Mouse (Mus musculus) kidney, embryonic 14.5 days (tissue): ENCODE results near the gene Gm21762. TPM values are rescaled to one million over a fixed set of nuclear protein-coding genes. Genes with fewer than 3 reads are reported as not detected.
"Not testable (repeated sequence)": the region's sequence is repeated elsewhere in the genome, so short reads cannot be mapped to it uniquely, and the experiment has no call there.

Experiments
- ATAC-seq: fragments of 200-750 bp; cut with Nextera tagmentation; 2 replicates; pipeline ENCODE4 v1.8.0; 2017; ENCODE audit warnings: moderate number of reproducible peaks, mild to moderate bottlenecking, moderate TSS enrichment, moderate library complexity; ENCODE audit not compliant: low FRiP score, low TSS enrichment
- H3K27ac ChIP-seq: fragments of 300-500 bp; sonication (generic); 2 replicates; pipeline ENCODE4 v1.5.1; 2014; ENCODE audit warnings: low read depth, mild to moderate bottlenecking, low read length, moderate library complexity, mixed read lengths
- H3K27me3 ChIP-seq: fragments of 300-500 bp; sonication (generic); 2 replicates; pipeline ENCODE4 v1.6.1; 2014; ENCODE audit warnings: mild to moderate bottlenecking, low read length; ENCODE audit not compliant: control insufficient read depth, insufficient read depth
- H3K36me3 ChIP-seq: fragments of 300-500 bp; sonication (generic); 2 replicates; pipeline ENCODE4 v1.6.1; 2014; ENCODE audit warnings: low read length, mixed read lengths; ENCODE audit not compliant: control insufficient read depth, insufficient read depth
- H3K4me1 ChIP-seq: fragments of 300-500 bp; sonication (generic); 2 replicates; pipeline ENCODE4 v1.6.1; 2014; ENCODE audit warnings: low read length, mixed read lengths; ENCODE audit not compliant: control insufficient read depth, insufficient read depth
- H3K4me2 ChIP-seq: fragments of 300-500 bp; sonication (generic); replicated peaks from 2 replicates; pipeline ENCODE4 v1.6.1; 2014; ENCODE audit warnings: low read depth, mild to moderate bottlenecking, low read length
- H3K4me3 ChIP-seq: fragments of 300-500 bp; sonication (generic); 2 replicates; pipeline ENCODE4 v1.5.1; 2014; ENCODE audit warnings: mild to moderate bottlenecking, low read length
- H3K9ac ChIP-seq: fragments of 300-500 bp; sonication (generic); 2 replicates; pipeline ENCODE4 v1.6.1; 2014; ENCODE audit warnings: low read depth, mild to moderate bottlenecking, low read length, moderate library complexity
- H3K9me3 ChIP-seq: fragments of 300-500 bp; sonication (generic); 2 replicates; pipeline ENCODE4 v1.6.1; 2016; ENCODE audit warnings: low read length; ENCODE audit not compliant: control insufficient read depth
- WGBS: fragments of 180-500 bp; shearing (Covaris S2); extraction: QIAGEN DNeasy Blood & Tissue Kit; methylation state at CpG from one replicate; pipeline ENCODE4 v1.1.7; 2014; 5-methylcytosine and 5-hydroxymethylcytosine counted together
- polyA plus RNA-seq: library from polyadenylated mRNA; unstranded; fragments of >200 nt; fragmentation: Nextera tagmentation; extraction: Ambion mirVana; gene quantifications from 2 replicates; pipeline ENCODE4 v1.2.1, GENCODE M21; 2014

Gm21762 gene
- polyA plus RNA-seq, 1 experiment from 2014 or later = not detected

DNA sequence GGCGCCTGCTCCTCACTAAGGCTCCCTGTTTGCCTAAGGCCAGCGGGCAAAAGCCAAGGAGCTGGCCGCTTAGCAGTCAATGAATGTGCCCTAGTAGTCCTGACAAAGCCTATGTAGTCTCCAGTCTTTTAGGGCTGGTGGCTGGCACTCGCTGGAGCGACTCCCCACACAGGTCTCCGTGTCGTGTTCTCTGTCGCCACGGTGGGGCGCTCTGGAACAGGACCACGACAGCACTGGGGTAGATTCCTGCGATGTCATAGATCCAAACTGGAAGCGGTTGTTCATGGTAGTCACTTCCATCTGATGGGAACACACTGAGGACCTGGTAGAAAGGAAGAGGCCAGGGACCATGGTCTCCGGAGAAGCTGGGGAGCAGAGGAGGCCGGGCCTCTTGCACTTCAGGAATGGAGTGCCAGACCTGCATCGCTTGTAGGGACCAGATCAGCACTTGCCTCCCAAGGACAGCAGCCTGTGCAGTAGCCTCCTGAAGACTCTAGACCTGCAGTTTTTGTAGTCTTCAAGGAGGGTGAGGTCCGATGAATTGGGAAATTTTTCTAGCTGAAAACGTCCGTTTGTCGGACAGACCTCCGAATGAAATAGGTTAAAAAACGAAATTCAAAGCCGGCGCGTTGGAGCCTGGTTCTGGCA lies 7.4 kb upstream of the Gm21762 start:
- 95% methylated on average over 16 of the region's 25 CpGs for WGBS
- not testable (repeated sequence) for H3K36me3 ChIP-seq, H3K4me3 ChIP-seq, H3K4me1 ChIP-seq, H3K9ac ChIP-seq, H3K4me2 ChIP-seq, H3K27ac ChIP-seq, H3K27me3 ChIP-seq, H3K9me3 ChIP-seq, ATAC-seq

DNA sequence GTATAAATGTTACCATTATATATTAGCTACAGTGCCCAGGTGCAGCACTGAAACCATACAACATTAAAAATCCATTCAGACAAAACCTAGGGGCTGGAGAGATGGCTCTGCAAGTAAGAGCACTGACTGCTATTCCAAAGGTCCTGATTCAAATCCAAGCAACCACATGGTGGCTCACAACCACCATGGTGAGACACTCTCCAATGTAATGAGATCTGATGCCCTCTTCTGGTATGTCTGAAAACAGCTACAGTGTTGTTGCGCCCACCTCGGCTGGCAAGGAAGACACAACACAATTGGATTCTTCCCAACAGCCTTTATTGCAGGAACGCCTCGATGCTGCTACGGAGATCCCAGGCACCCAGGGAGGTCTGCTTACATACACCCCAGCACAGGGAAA lies 5.2 kb upstream of the Gm21762 start:
- H3K4me3 ChIP-seq, H3K4me1 ChIP-seq, H3K9me3 ChIP-seq, H3K36me3 ChIP-seq, H3K9ac ChIP-seq, H3K27ac ChIP-seq, ATAC-seq, H3K27me3 ChIP-seq, H3K4me2 ChIP-seq: not testable (repeated sequence)
- 87% methylated on average over 5 of the region's 5 CpGs for WGBS

GRCm38 (mm10) chr13:120196189-120196821 lies 19.4 kb downstream of the Gm21762 start:
- 82% methylated on average over 7 of the region's 8 CpGs for WGBS
- not testable (repeated sequence) for H3K4me1 ChIP-seq, H3K9ac ChIP-seq, ATAC-seq, H3K4me2 ChIP-seq, H3K27me3 ChIP-seq, H3K4me3 ChIP-seq, H3K9me3 ChIP-seq, H3K27ac ChIP-seq, H3K36me3 ChIP-seq

- not testable (repeated sequence) for H3K4me2 ChIP-seq, H3K27ac ChIP-seq, H3K9me3 ChIP-seq, H3K4me3 ChIP-seq, H3K4me1 ChIP-seq, ATAC-seq, H3K9ac ChIP-seq, H3K36me3 ChIP-seq, H3K27me3 ChIP-seq
- 77% methylated on average over 4 of the region's 4 CpGs for WGBS
Measured at GRCm38 (mm10) chr13:120172133-120172532, 43.6 kb downstream of the Gm21762 start, which contains the start of gene Gm21818. Gene Gm21818, plus strand, starts transcription at chr13:120172433.

DNA sequence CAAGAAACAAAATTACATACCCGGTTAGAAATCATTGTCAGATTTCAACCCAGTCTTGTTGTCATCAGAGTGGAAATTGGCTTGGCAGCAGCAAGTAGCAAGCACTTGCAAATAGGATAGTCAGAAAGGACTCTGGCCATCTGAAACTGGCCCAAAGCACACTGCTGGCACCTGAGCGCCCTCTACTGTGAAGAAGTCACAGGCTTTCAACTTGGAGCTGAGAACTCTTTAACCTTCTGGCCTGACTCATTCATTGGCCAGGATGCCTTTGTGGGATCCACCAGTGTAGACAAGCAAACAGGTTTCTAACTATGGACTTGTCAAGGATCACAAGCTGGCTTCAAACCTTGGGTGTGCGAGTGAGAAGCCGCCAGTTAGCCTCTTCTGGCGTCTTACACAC lies 47.4 kb downstream of the Gm21762 start:
- WGBS = 56% methylated on average over 5 of the region's 5 CpGs
- not testable (repeated sequence) for H3K9ac ChIP-seq, H3K4me1 ChIP-seq, H3K4me3 ChIP-seq, ATAC-seq, H3K4me2 ChIP-seq, H3K36me3 ChIP-seq, H3K9me3 ChIP-seq, H3K27me3 ChIP-seq, H3K27ac ChIP-seq

Other genes with a start within 250 kb of the Gm21762 start
- not detected in 2 replicates for gene Gm36079, start 188.9 kb downstream of the Gm21762 start, polyA plus RNA-seq
- gene Gm21188, start 163.8 kb downstream of the Gm21762 start, polyA plus RNA-seq = not detected in 2 replicates
- not detected in 2 replicates for gene Gm20767, start 75.7 kb downstream of the Gm21762 start, polyA plus RNA-seq
- gene Gm21818, start 43.5 kb downstream of the Gm21762 start, polyA plus RNA-seq = not detected in 2 replicates
- not detected in 2 replicates for gene Gm21731, start 23.2 kb upstream of the Gm21762 start, polyA plus RNA-seq
- gene AF067061, start 47.2 kb upstream of the Gm21762 start, polyA plus RNA-seq = not detected in 2 replicates
- 0.27 and 0.35 TPM in 2 replicates for gene BC147527, start 84.4 kb upstream of the Gm21762 start, polyA plus RNA-seq
- gene Tcstv3, start 100.9 kb upstream of the Gm21762 start, polyA plus RNA-seq = not detected in 2 replicates